Mouse (Mus musculus) ES-Bruce4 (cell line): Measurements from ENCODE around the gene Cdc20. TPM values are rescaled to one million over a fixed set of nuclear protein-coding genes. Genes with fewer than 3 reads are reported as not detected.

Experiments
- H3K27ac ChIP-seq: 2 replicates; pipeline ENCODE4 v1.5.1; 2012; ENCODE audit warnings: low read length, inconsistent platforms; ENCODE audit not compliant: insufficient read depth
- H3K27me3 ChIP-seq: 2 replicates; pipeline ENCODE4 v1.6.1; 2012; ENCODE audit warnings: mild to moderate bottlenecking, low read length, inconsistent platforms; ENCODE audit not compliant: control insufficient read depth, poor library complexity, insufficient read depth, severe bottlenecking
- H3K36me3 ChIP-seq: 2 replicates; pipeline ENCODE4 v1.6.1; 2012; ENCODE audit warnings: inconsistent platforms, mild to moderate bottlenecking, low read length, moderate library complexity; ENCODE audit not compliant: control insufficient read depth, poor library complexity, insufficient read depth, severe bottlenecking
- H3K4me1 ChIP-seq: one replicate; pipeline ENCODE4 v1.8.1; 2011; ENCODE audit warnings: low read length; ENCODE audit not compliant: control insufficient read depth, insufficient read depth
- H3K4me3 ChIP-seq: 2 replicates; pipeline ENCODE4 v1.5.1; 2011; ENCODE audit warnings: low read depth, mild to moderate bottlenecking, low read length
- H3K9ac ChIP-seq: 2 replicates; pipeline ENCODE4 v1.6.1; 2012; ENCODE audit warnings: low read depth, mild to moderate bottlenecking, inconsistent platforms; ENCODE audit not compliant: poor library complexity, severe bottlenecking
- H3K9me3 ChIP-seq: replicated peaks from 2 replicates; pipeline ENCODE4 v1.6.1; 2012; ENCODE audit warnings: mild to moderate bottlenecking, low read length, inconsistent platforms; ENCODE audit not compliant: control insufficient read depth, poor library complexity, insufficient read depth, severe bottlenecking
- CTCF ChIP-seq: IDR thresholded peaks from one replicate; pipeline ENCODE4 v1.8.1; 2011; ENCODE audit warnings: low read depth, low read length
- EP300 ChIP-seq: IDR thresholded peaks from 2 replicates; pipeline ENCODE4 v1.6.1; 2011; ENCODE audit warnings: low read depth, low read length; ENCODE audit not compliant: insufficient read depth
- POLR2A ChIP-seq: IDR thresholded peaks from one replicate; pipeline ENCODE4 v1.8.1; 2011; ENCODE audit warnings: low read length; ENCODE audit not compliant: insufficient read depth
- polyA plus RNA-seq: library from polyadenylated mRNA; stranded (reverse); fragments of >200 nt; gene quantifications from 2 replicates; pipeline ENCODE4 v1.2.4, GENCODE M21; 2011; ENCODE audit warnings: low read depth; ENCODE audit not compliant: missing spikeins, insufficient read depth, insufficient read length

The Cdc20 gene
- polyA plus RNA-seq, 1 experiment = 216 TPM

DNA sequence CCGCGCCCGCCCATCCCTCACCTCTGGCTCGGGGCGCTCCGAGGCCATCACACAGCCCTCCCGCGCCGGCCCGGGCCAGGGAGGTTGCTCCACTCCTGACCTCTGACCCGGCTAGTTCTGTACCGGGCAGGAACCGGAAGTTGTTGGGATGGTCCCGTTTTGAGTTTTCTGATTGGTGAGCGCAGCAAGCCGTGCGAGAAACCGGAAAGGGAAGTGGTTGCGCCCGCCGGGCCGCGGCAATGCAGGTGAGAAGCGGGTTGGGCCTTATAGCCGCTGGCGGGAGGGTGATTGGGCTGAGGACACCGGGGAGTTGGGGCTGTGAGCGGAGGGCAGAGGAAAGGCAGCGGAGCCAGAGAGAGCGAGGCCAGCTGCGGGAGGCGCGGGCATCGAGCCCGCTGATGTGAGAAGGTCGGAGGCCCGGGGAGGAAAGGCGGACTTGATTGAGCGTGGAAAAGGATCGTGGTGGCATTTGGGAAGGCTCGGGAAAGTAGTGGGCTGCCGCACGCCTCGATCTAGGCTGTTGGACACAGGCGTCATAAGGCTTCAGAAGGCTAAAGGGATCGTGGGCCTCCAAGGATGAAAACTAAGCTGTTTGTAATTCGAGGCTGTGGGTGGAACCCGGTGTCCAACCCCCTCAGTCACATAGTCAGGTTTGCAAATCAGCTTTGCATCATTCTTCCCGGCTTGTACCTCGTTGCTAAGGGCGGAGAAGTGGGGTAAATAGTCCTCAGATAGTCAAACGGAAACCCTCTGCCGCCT is 27.8 kb downstream of the Cdc20 start, which contains the start of the genes Szt2 and Med8:
Gene Szt2 (minus strand): TSS at position 132 of the 759 bp plus-strand sequence.
Gene Med8 (plus strand): TSS at position 196 of the 759 bp plus-strand sequence.
- Histone ChIP-seq H3K4me3 (peak within 1 kb of the TSS; percentile 89), H3K27me3 (no peaks in the 10 kb centered on the region), H3K4me1 (no peaks in the 10 kb centered on the region), H3K9me3 (no peaks in the 10 kb centered on the region), H3K27ac (no peak within 1 kb of the TSS), H3K9ac (peak within 1 kb of the TSS; percentile 84), H3K36me3 (peaks cover 14% of the 10 kb centered on the region)
- TF ChIP-seq EP300 = no peak
- TF ChIP-seq CTCF = no peak
- peak; percentile 11 for TF ChIP-seq POLR2A

DNA sequence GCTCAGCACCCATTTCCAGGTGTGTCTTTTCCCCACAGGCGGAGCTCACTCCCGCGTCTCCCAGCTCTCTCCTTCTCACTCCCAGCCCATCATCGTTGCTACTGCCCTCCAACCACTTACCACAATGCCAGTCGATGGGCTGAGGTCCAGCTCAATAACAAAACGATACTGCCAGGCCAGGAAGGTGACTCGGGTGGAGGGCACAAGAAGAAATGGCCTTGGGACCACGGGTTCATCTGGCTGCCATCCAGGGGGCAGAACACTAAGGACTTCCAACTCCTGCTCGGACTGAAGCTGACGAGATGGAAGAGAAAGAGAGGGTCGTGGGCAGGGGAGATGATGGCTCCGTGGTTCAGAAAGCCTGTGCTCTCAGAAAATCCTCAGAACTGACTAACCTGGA is 34.5 kb downstream of the Cdc20 start:
- Histone ChIP-seq H3K9ac (no peak overlapping the region), H3K9me3 (no peaks in the 10 kb centered on the region), H3K27ac (no peak overlapping the region), H3K4me1 (no peaks in the 10 kb centered on the region), H3K27me3 (no peaks in the 10 kb centered on the region), H3K36me3 (peaks cover 13% of the 10 kb centered on the region), H3K4me3 (no peak overlapping the region)
- no peak for TF ChIP-seq CTCF
- no peak for TF ChIP-seq EP300
- no peak for TF ChIP-seq POLR2A

DNA sequence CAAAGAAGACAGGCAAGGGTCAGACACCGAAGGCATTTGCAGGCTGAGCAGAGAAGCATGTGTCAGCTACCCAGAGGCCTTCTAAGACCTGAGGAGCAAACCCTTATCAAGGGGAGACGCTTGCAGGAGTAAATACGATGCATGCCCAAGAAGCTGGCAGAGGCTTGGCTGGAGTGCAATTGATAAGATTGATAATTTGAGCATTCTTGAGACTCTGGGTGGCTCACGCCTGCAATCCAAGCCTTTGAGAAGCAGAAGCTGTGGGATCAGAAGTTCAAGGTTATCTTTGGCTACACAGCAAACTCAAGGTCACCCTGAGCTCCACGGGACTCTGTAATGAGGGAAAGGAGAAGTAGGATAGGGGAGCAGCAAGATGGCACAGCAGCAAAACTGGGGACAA is 35.2 kb downstream of the Cdc20 start:
- no peaks in the 10 kb centered on the region for H3K4me1 ChIP-seq
- H3K36me3 ChIP-seq = peaks cover 16% of the 10 kb centered on the region
- H3K4me3 ChIP-seq = no peak overlapping the region
- no peak for TF ChIP-seq POLR2A
- no peak for TF ChIP-seq EP300
- no peak for TF ChIP-seq CTCF
- no peaks in the 10 kb centered on the region for H3K27me3 ChIP-seq
- no peak overlapping the region for H3K27ac ChIP-seq
- H3K9ac ChIP-seq = no peak overlapping the region
- no peaks in the 10 kb centered on the region for H3K9me3 ChIP-seq

DNA sequence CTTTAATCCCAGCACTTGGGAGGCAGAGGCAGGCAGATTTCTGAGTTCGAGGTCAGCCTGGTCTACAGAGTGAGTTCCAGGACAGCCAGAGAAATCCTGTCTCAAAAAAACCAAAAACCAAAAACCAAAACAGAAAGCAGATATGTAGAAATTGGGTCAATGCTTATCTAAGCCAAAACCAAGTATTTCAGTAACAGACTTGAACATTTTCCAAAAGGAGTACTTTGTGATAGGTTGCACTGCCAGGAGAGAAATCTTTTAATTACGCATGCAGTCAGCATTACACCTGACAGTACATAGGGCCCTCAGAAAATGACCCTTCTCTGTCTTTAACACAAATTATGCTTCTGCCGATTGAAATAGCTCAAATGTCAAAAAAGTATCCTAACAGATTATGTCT is 35.7 kb downstream of the Cdc20 start:
- peaks cover 16% of the 10 kb centered on the region for H3K36me3 ChIP-seq
- TF ChIP-seq POLR2A (no peak), EP300 (no peak), CTCF (no peak)
- no peaks in the 10 kb centered on the region for H3K27me3 ChIP-seq
- H3K9ac ChIP-seq = no peak overlapping the region
- H3K4me1 ChIP-seq = no peaks in the 10 kb centered on the region
- H3K9me3 ChIP-seq = no peaks in the 10 kb centered on the region
- no peak overlapping the region for H3K4me3 ChIP-seq
- H3K27ac ChIP-seq = no peak overlapping the region

DNA sequence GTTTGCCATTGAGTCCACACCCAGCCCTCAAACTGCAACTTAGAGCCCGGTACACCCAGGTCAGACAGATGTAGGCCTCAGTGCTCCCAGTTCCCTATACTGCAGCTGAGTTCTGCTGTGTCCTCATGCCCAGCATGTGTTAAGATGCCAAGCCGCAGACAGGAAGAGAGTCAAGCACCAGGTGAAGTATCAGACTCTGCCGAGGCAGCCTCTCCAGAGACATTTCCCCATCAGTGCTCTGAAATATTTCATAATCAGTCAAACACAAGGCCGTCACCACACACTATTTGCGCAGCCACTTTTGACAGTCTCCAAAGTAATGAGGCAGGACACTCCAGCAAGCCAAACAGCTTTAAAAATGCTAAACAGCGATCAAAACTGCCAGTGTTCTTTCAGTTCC is 38.8 kb downstream of the Cdc20 start:
- Histone ChIP-seq H3K27ac (no peak overlapping the region), H3K27me3 (no peaks in the 10 kb centered on the region)

DNA sequence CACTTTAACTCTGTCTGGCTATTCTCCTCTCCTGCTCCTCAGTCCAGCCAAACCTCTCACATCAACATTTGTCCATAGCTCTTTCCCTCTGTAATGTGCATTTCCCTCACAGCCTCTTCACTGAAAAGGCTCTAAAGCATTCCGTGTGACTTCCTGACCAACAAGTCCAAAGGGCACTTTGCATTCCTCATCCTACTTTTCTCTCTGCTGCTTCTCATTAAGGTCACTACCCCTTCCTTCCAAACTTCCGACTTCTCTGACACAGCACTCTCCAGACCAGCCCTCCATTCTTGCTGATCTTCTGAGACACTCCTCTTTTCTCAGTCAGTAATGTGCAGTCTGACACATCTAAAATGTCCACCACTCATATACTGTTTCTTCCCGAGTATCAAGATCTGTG is 40.7 kb downstream of the Cdc20 start:
- Histone ChIP-seq H3K36me3 (peaks cover 20% of the 10 kb centered on the region), H3K9ac (no peak overlapping the region), H3K27ac (no peak overlapping the region), H3K4me3 (no peak overlapping the region), H3K9me3 (no peaks in the 10 kb centered on the region), H3K4me1 (no peaks in the 10 kb centered on the region), H3K27me3 (no peaks in the 10 kb centered on the region)
- no peak for TF ChIP-seq EP300
- TF ChIP-seq CTCF = no peak
- no peak for TF ChIP-seq POLR2A

More for the DNA sequence above, 38.8 kb downstream of the Cdc20 start:
- no peak overlapping the region for H3K4me3 ChIP-seq
- TF ChIP-seq CTCF (no peak), EP300 (no peak), POLR2A (no peak)
- H3K9me3 ChIP-seq = no peaks in the 10 kb centered on the region
- H3K4me1 ChIP-seq = no peaks in the 10 kb centered on the region
- H3K9ac ChIP-seq = no peak overlapping the region
- H3K36me3 ChIP-seq = peaks cover 19% of the 10 kb centered on the region
